Mouse (Mus musculus) ES-Bruce4 (cell line): ENCODE results near the gene Rbm44. TPM values are rescaled to one million over a fixed set of nuclear protein-coding genes. Genes with fewer than 3 reads are reported as not detected.

ENCODE experiments used
- H3K27ac ChIP-seq: 2 replicates; pipeline ENCODE4 v1.5.1; 2012; ENCODE audit warnings: low read length, inconsistent platforms; ENCODE audit not compliant: insufficient read depth
- H3K27me3 ChIP-seq: 2 replicates; pipeline ENCODE4 v1.6.1; 2012; ENCODE audit warnings: mild to moderate bottlenecking, low read length, inconsistent platforms; ENCODE audit not compliant: control insufficient read depth, poor library complexity, insufficient read depth, severe bottlenecking
- H3K36me3 ChIP-seq: 2 replicates; pipeline ENCODE4 v1.6.1; 2012; ENCODE audit warnings: inconsistent platforms, mild to moderate bottlenecking, low read length, moderate library complexity; ENCODE audit not compliant: control insufficient read depth, poor library complexity, insufficient read depth, severe bottlenecking
- H3K4me1 ChIP-seq: one replicate; pipeline ENCODE4 v1.8.1; 2011; ENCODE audit warnings: low read length; ENCODE audit not compliant: control insufficient read depth, insufficient read depth
- H3K4me3 ChIP-seq: 2 replicates; pipeline ENCODE4 v1.5.1; 2011; ENCODE audit warnings: low read depth, mild to moderate bottlenecking, low read length
- H3K9ac ChIP-seq: 2 replicates; pipeline ENCODE4 v1.6.1; 2012; ENCODE audit warnings: low read depth, mild to moderate bottlenecking, inconsistent platforms; ENCODE audit not compliant: poor library complexity, severe bottlenecking
- H3K9me3 ChIP-seq: replicated peaks from 2 replicates; pipeline ENCODE4 v1.6.1; 2012; ENCODE audit warnings: mild to moderate bottlenecking, low read length, inconsistent platforms; ENCODE audit not compliant: control insufficient read depth, poor library complexity, insufficient read depth, severe bottlenecking
- CTCF ChIP-seq: IDR thresholded peaks from one replicate; pipeline ENCODE4 v1.8.1; 2011; ENCODE audit warnings: low read depth, low read length
- EP300 ChIP-seq: IDR thresholded peaks from 2 replicates; pipeline ENCODE4 v1.6.1; 2011; ENCODE audit warnings: low read depth, low read length; ENCODE audit not compliant: insufficient read depth
- POLR2A ChIP-seq: IDR thresholded peaks from one replicate; pipeline ENCODE4 v1.8.1; 2011; ENCODE audit warnings: low read length; ENCODE audit not compliant: insufficient read depth
- polyA plus RNA-seq: library from polyadenylated mRNA; stranded (reverse); fragments of >200 nt; gene quantifications from 2 replicates; pipeline ENCODE4 v1.2.4, GENCODE M21; 2011; ENCODE audit warnings: low read depth; ENCODE audit not compliant: missing spikeins, insufficient read depth, insufficient read length

The Rbm44 gene
- polyA plus RNA-seq, 1 experiment = 11.9 TPM

GRCm38 (mm10) chr1:91199793-91200192 is 54.9 kb downstream of the Rbm44 start:
- H3K27me3 ChIP-seq = no peaks in the 10 kb centered on the region
- no peaks in the 10 kb centered on the region for H3K9me3 ChIP-seq
- no peaks in the 10 kb centered on the region for H3K36me3 ChIP-seq
- no peak overlapping the region for H3K27ac ChIP-seq
- no peak overlapping the region for H3K9ac ChIP-seq
- TF ChIP-seq POLR2A (no peak), EP300 (no peak), CTCF (no peak)
- H3K4me3 ChIP-seq = no peak overlapping the region
- H3K4me1 ChIP-seq = no peaks in the 10 kb centered on the region

GRCm38 (mm10) chr1:91201122-91201521 is 56.2 kb downstream of the Rbm44 start:
- no peak overlapping the region for H3K9ac ChIP-seq
- H3K4me1 ChIP-seq = no peaks in the 10 kb centered on the region
- H3K36me3 ChIP-seq = no peaks in the 10 kb centered on the region
- no peaks in the 10 kb centered on the region for H3K9me3 ChIP-seq
- H3K27ac ChIP-seq = no peak overlapping the region
- H3K27me3 ChIP-seq = no peaks in the 10 kb centered on the region
- no peak for TF ChIP-seq EP300
- TF ChIP-seq POLR2A = no peak
- no peak for TF ChIP-seq CTCF
- H3K4me3 ChIP-seq = no peak overlapping the region

DNA sequence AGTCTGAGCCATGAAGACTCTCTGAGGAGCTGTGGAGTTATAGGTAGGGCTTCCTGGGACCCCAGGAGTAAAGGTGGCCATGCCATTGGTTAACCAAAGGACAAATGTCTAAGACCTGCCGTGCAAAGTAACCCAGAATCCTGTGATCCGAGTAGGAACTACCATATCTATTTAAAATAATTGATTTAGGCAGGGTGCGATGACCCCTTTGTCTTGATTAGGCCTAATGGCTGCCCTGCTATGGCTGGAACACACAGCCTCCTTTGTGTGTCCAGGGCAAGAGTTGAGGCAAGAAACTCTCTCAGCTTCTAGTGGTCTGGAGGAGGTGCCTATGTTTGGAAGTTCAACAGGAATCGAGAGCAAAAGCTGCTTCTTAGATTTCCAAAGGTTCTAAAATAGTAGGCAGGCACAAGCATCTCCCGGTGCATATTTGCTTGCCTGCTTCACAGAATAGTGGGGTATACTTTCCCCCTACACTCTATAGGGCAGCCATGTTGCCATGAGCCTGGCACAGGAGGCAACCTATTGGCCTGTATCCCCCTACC is 59.4 kb downstream of the Rbm44 start:
- Histone ChIP-seq H3K27ac (no peak overlapping the region), H3K9me3 (no peaks in the 10 kb centered on the region), H3K36me3 (no peaks in the 10 kb centered on the region), H3K4me3 (no peak overlapping the region), H3K4me1 (no peaks in the 10 kb centered on the region), H3K9ac (no peak overlapping the region), H3K27me3 (no peaks in the 10 kb centered on the region)
- no peak for TF ChIP-seq EP300
- TF ChIP-seq CTCF = no peak
- no peak for TF ChIP-seq POLR2A

DNA sequence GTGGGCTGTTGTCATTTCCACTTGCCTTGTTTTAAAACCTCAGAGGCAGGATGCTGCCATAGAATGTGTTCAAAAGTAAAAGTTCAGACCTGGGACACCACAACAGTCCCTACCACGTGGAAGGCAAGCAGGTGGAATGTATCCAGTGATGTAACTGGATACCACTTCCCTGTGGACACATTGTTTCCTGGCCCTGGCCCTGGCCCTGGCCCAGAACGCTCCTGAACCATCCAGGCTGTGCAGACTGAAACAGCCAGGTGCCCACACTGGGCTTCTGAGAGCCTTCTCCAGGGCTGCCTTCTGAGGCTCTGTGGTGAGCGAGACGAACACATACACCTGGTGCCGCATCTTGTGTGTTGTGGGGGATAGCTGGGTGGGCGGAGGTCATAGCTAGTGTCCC is 60.8 kb downstream of the Rbm44 start:
- no peaks in the 10 kb centered on the region for H3K4me1 ChIP-seq
- no peaks in the 10 kb centered on the region for H3K36me3 ChIP-seq
- TF ChIP-seq EP300 = no peak
- TF ChIP-seq POLR2A = no peak
- no peak for TF ChIP-seq CTCF
- no peak overlapping the region for H3K9ac ChIP-seq
- no peak overlapping the region for H3K27ac ChIP-seq
- no peaks in the 10 kb centered on the region for H3K27me3 ChIP-seq
- H3K4me3 ChIP-seq = no peak overlapping the region
- no peaks in the 10 kb centered on the region for H3K9me3 ChIP-seq

GRCm38 (mm10) chr1:91206336-91206735 is 61.4 kb downstream of the Rbm44 start:
- TF ChIP-seq CTCF (no peak), POLR2A (no peak), EP300 (no peak)
- Histone ChIP-seq H3K9me3 (no peaks in the 10 kb centered on the region), H3K27me3 (no peaks in the 10 kb centered on the region), H3K4me1 (no peaks in the 10 kb centered on the region), H3K9ac (no peak overlapping the region), H3K36me3 (no peaks in the 10 kb centered on the region), H3K27ac (no peak overlapping the region), H3K4me3 (no peak overlapping the region)

- Histone ChIP-seq H3K4me3 (no peak overlapping the region), H3K4me1 (no peaks in the 10 kb centered on the region), H3K27ac (no peak overlapping the region), H3K9ac (no peak overlapping the region), H3K9me3 (no peaks in the 10 kb centered on the region), H3K27me3 (no peaks in the 10 kb centered on the region), H3K36me3 (no peaks in the 10 kb centered on the region)
- TF ChIP-seq CTCF (no peak), POLR2A (no peak), EP300 (no peak)
Observed at GRCm38 (mm10) chr1:91206873-91207272, 62.0 kb downstream of the Rbm44 start.
